Mouse (Mus musculus) bone marrow, adult 2 months (tissue): ENCODE measurements around the gene Dlg1.

Source experiments
- CTCF ChIP-seq: fragments of 200-500 bp; IDR thresholded peaks from 2 replicates; pipeline ENCODE4 v1.5.1; 2011; ENCODE audit warnings: low read length, control low read depth; ENCODE audit not compliant: control insufficient read depth, insufficient read depth
- POLR2A ChIP-seq: fragments of 200-500 bp; IDR thresholded peaks from 2 replicates; pipeline ENCODE4 v1.6.1; 2011; ENCODE audit warnings: low read depth, mild to moderate bottlenecking, control low read depth, low read length, borderline replicate concordance; ENCODE audit not compliant: control insufficient read depth

GRCm38 (mm10) chr16:31775924-31776323 lies 112.7 kb downstream of the Dlg1 start:
- TF ChIP-seq CTCF = no peak
- TF ChIP-seq POLR2A = no peak
